Mouse (Mus musculus): ENCODE measurements around the gene Pbx1.

Gene Pbx1

GRCm38 (mm10) chr1:168169791-168170190 lies 262.3 kb downstream of the Pbx1 start:
- no peak for DNase-seq (ENCODE audit: low spot score in 2 of 2)

- no peak for DNase-seq (ENCODE audit: low spot score in 2 of 2)
Observed at GRCm38 (mm10) chr1:168169052-168169779, 262.9 kb downstream of the Pbx1 start.

DNA sequence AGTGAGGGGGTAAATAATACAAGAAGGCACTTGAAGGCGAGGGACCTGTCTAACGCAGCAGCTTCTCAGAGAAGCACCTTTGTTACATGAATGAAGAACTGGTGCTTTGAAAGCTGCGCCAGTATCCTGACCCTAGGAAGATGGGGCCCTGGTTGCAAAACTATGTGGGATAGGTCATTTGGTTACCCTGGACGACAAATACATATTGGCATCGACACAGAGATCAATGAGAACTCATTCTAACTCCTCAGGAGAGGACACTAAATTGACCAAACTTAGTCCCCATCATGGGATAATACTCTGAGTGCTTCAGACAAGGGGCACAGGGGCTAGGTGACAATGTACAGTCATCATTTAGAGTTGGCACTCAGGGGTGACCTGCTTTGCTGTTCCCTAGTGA lies 264.3 kb downstream of the Pbx1 start:
- DNase-seq (ENCODE audit: low spot score in 2 of 2) = no peak

GRCm38 (mm10) chr1:168166841-168167240 lies 265.2 kb downstream of the Pbx1 start:
- no peak for DNase-seq (ENCODE audit: low spot score in 2 of 2)

DNA sequence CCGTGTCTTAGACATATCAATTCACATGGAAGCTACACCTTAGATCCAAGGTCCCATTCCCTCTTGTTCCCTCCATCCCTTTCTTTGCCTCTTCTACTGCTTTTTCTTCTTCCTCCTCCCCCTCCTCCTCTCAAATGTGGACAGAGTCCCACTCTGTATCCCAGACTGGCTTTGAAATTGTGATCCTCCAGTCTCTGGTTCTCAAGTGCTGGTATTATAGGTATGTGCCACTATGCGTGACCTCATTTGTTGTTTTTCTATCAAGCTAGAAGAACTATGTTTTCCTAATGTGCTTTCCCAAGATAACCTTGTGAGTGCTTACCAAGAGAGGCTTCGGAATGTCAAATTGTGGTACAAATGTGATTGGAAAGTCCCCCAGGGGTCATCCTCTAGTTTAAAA lies 267.1 kb downstream of the Pbx1 start:
- no peak for DNase-seq (ENCODE audit: low spot score in 2 of 2)

DNA sequence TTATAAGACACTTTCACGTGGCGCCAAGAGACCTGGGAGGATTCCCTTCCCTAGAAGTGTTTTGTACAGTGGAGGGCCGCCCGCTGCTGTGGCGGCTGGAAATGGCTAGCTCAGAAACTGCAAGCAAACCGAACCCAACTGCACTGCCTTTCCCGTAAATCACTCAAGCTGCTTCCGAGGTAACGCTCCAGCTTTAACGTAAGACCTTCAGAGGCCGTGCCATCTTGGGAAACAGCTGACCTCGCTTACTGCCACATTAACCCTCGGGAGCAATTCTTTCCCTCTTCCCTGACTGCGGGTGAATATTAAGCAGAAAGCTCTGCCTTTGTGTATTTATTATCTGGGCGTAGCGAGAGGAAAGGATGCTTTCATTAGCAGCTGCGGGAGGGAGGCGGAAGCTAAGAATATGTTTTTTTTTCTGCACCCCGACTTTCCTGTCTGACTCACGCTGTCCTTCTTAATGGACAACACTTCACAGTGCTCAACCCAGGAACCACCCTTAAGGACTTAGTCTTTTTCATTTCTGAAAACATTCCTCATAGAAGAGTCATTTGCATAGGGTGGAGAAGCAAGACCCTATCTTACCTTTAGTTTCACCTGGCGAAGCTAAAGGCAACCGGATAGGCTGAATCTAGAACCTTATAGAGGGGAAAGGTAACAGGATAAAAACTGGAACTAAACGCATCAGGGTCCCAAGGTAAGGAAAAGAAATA lies 268.4 kb downstream of the Pbx1 start:
- no peak for DNase-seq (ENCODE audit: low spot score in 2 of 2)

GRCm38 (mm10) chr1:168139138-168139682 lies 292.9 kb downstream of the Pbx1 start:
- no peak for DNase-seq (ENCODE audit: low spot score in 2 of 2)

DNA sequence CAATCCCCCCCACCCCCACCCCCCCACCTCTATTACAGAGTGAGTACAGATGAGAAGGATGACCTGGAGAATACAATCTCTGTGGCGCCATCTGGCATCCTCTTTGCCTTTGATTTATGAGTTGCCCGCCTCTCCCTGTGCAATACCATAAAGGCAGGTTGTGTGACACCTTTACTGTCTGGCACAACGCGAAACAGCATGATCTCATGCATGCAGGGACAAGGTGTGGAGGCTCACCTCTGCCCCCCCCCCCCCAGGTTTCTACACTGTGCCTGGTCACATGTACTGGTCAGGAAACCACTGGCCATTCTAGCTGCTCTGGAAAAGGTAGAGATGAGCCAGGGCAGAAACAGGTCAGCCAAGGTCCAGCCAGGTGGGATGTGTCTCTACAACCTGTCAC lies 293.4 kb downstream of the Pbx1 start:
- DNase-seq (ENCODE audit: low spot score in 2 of 2) = no peak

DNA sequence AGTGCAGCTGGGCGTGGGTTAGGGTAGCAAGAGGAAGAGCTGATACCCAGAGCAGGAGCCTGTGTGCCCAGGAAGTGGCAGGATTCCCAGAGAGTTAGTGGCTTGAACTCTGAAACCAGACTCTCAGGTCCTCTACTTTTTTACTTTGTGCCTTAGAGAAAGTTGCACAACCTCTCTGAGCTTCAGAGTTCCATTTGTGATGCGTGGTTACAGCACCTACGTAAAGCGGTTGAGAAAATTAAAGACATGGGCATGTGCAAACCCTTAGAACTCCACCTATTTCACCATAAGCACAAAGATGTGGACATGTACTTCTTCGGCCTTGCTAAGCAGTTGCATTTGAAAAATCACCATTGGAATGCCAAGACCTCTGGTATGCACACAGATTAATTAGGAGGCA lies 294.2 kb downstream of the Pbx1 start:
- no peak for DNase-seq (ENCODE audit: low spot score in 2 of 2)

DNA sequence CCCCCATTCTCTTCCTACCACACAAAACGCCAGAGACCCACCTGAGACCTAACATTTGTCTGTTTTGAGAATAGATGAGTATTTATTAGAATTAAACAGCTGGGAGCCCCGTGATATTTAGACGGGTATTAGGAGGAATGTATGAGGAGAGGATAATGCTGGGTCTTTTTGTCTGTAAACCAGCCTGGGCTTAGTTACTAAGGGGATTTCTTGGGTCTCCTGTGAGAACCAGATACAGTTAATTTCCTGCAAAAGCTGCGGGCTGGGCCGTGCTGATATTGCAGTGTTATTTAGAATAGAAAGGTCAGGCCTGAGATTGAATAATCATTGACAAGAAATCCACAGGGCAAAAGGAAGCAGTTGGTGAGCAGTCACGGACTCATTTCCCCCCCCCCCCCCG lies 296.5 kb downstream of the Pbx1 start:
- no peak for DNase-seq (ENCODE audit: low spot score in 2 of 2)

DNA sequence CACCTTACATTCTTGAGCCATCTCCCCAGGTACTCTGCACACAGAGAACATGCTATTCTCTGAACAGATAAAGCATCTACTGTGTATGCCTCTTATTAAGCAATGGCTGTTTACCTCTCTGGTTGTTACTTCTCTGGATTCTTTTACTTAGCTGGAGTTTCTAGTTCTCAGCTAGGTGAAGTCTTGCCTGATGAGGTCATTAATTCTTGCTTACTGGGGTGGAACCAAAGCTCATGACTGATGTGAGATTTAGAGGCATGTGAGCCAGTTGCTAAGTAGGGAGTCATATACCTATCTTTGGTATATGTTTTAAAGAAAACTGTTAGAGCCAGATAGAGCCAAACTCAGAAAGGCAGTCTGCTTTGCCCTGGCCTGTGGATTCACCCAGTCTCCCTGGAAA lies 298.4 kb downstream of the Pbx1 start:
- no peak for DNase-seq (ENCODE audit: low spot score in 2 of 2)

DNA sequence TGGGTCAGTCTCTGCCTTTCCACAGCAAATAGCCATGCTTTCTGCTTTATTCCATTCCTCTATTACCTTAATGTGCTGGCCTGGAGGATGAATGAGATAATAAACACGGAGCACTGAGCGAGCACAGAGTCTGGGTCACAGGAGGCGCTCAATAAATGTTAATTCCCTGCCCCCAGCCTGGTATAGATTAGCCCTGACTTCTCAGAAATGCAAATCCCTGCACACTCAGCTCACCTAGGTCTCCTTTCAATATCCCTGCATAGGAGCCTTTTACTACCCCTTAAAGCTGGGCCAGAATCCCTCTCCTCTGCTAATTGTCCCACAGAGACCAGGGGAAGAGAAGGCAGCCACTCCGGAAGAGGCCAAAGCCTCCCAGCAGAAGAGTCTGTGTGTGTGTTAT lies 304.1 kb downstream of the Pbx1 start:
- DNase-seq (ENCODE audit: low spot score in 2 of 2) = no peak

DNA sequence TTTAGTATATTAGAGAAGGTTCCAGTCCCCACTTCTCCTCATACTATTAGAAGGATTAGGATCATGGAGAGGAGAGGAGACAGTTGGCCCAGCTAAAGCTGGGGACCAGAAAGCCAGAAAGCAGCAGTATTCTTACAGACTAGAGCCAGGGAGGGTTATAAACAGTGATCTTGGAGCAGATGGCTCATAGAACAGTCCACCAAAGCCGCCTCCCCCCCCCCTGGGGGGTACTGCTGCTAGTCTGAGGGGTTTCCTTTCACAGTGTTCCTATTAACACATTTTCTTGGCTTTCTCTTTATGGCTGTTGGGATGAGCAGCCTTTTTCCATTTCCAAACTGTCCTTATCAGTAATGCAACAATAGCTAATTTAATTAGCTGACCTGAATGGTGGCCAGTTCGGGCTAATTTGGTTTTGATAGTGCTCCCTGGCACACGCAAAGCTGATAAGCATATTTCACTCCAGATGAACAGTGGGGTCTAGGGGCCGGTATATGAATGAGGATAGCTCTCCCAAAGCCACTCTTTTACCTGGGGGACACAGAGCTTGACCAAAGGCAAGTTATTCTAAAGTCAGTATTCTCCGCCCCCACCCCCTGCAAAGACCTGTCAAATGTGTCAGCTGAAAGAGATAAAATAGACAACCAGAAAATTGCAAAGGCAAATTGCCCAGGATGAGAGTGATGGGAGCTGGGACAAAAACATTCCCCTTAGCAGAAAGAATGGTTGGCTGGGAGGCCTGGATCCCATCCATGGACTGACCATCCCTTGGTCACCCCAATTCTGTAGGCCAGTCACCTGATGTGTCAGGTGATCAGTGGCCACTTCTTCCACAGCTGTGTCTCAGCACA lies 307.2 kb downstream of the Pbx1 start:
- DNase-seq (ENCODE audit: low spot score in 2 of 2) = no peak

GRCm38 (mm10) chr1:168118077-168118476 lies 314.0 kb downstream of the Pbx1 start:
- DNase-seq (ENCODE audit: low spot score in 2 of 2) = peak in 1 of 2 experiments; percentile 21

DNA sequence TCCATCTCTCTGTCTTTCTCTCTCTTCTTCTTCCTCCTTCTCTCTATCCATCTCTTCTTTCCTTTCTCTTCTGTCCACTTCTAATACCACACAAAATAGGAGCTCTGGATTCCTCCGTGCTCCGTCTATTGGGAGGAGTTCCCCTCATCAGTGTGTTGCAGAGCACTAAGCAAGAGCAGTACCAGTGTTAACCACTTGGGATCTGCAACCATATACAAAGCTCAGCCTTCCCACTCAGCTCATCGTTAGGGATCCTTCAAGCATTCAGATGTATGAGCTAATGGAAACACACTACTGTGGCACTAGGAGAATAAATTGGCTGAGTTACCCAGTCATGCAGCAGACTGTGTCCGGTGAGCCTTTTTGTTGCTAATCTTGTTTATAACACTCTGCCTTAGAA lies 314.7 kb downstream of the Pbx1 start:
- no peak for DNase-seq (ENCODE audit: low spot score in 2 of 2)

DNA sequence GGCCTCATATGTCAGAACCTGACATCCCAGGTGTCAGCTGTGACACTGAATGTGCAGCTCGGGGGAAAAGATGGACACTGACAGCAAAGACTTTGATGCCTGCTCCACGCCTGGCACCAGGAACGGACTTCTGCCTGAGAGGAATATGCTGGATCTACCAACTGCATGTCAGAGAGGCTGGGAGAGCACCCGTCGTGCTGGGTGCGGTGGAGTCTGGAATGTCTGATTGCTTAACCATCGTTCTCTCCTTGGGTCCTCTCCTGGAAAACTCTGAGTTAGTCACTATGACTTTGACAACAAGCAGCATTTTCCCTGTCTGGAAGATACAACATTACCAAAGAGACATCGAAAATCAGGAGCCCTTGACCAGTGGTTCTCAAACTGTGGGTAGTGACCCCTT lies 322.3 kb downstream of the Pbx1 start:
- no peak for DNase-seq (ENCODE audit: low spot score in 2 of 2)

DNA sequence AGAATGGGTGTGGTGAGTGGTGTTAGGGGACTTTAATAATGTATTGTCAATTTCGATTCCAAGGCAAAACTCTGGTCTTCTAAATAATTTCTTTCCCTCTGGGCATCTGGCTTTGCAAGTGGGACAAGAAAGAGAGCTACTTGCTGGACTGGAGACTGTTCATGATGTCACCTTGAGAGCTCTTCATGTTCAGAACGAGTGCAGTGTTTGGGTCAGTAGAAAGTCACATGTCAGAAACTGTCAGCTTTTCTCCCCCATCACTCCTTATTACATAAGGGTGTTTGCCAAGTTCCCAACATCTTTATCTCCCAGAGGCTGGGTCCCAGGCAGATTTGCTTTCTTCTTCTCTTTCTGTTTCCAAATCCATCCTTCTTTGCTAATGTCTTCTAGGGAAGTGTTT lies 328.2 kb downstream of the Pbx1 start:
- no peak for DNase-seq (ENCODE audit: low spot score in 2 of 2)

- no peak for DNase-seq (ENCODE audit: low spot score in 2 of 2)
Observed at GRCm38 (mm10) chr1:168101514-168101913, 330.6 kb downstream of the Pbx1 start.

DNA sequence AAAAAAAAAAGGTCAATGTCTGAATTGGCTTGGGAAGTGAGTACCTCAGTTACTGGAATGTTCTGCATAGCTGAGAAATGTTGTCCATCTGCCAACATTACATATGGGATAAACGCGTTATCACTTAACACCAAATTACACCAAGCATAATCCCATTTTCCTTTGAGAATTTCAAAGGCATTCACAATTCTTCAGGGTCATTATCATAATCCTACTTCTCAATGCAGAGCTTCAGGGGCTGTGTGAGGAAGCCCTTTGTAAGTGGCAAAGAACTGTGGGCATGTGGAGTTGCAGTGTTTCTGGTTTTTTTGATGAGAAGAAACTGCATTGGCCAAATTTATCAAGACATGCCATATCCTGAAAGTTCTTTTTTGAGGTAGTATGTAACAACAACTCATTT lies 333.3 kb downstream of the Pbx1 start:
- no peak for DNase-seq (ENCODE audit: low spot score in 2 of 2)

DNA sequence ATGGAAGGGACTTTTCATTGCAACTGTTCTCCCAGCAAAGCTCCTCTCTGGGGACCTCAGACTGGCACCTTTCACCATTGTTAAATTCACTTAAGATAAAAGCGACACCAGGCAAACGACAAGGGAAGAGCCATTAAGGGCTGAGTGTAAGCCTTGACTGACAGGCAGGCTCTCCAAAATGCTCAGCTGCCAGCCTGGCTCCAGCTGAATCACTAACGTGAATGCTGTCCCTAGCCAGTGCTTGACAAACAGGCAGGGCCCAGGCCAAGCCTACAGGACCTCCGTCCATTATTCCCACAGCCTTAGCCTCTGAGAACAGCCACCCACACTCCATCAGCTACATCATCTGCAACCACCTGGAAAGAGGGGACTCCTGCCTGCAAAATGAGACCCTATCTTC lies 337.4 kb downstream of the Pbx1 start:
- no peak for DNase-seq (ENCODE audit: low spot score in 2 of 2)

- peak; percentile 26 to 49 for DNase-seq (ENCODE audit: low spot score in 2 of 2)
Observed at GRCm38 (mm10) chr1:168093044-168093443, 339.0 kb downstream of the Pbx1 start.

- no peak for DNase-seq (ENCODE audit: low spot score in 2 of 2)
Observed at GRCm38 (mm10) chr1:168091627-168092026, 340.4 kb downstream of the Pbx1 start.
